Mouse (Mus musculus) cerebellum, adult 18-20 months (tissue): ENCODE measurements around the gene Ifi44.

Source experiments
- DNase-seq, 2 experiments: peaks; one replicate each; pipeline ENCODE4 v3.0.0; 2021

The Ifi44 gene

GRCm38 (mm10) chr3:151749737-151750136 is at the start of gene Ifi44:
Ifi44 (minus strand) TSS chr3:151749960.
- no peak for DNase-seq

GRCm38 (mm10) chr3:151788622-151789021 is 38.9 kb upstream of the Ifi44 start:
- no peak for DNase-seq

GRCm38 (mm10) chr3:151775089-151775488 is 25.3 kb upstream of the Ifi44 start:
- no peak for DNase-seq

GRCm38 (mm10) chr3:151771074-151771473 is 21.3 kb upstream of the Ifi44 start:
- peak; percentile 25 to 34 for DNase-seq

GRCm38 (mm10) chr3:151748514-151748913 is 1.2 kb downstream of the Ifi44 start:
- no peak for DNase-seq

- DNase-seq, result no peak
These were observed 3.7 kb downstream of the Ifi44 start for GRCm38 (mm10) chr3:151746058-151746457.

GRCm38 (mm10) chr3:151742223-151742622 is 7.5 kb downstream of the Ifi44 start:
- no peak for DNase-seq

GRCm38 (mm10) chr3:151716246-151716645 is 33.5 kb downstream of the Ifi44 start:
- peak; percentile 4 to 8 for DNase-seq

- no peak for DNase-seq
These were observed 42.4 kb downstream of the Ifi44 start for GRCm38 (mm10) chr3:151707335-151707734.
